Mouse (Mus musculus): ENCODE data around the gene Uhrf1.

Uhrf1 gene

GRCm38 (mm10) chr17:56300186-56300585, 2.9 kb upstream of the Uhrf1 start, which contains the start of gene Arrdc5:
Gene Arrdc5 (minus strand): TSS chr17:56300286.
- DNase-seq (ENCODE audit: low spot score): no peak

DNA sequence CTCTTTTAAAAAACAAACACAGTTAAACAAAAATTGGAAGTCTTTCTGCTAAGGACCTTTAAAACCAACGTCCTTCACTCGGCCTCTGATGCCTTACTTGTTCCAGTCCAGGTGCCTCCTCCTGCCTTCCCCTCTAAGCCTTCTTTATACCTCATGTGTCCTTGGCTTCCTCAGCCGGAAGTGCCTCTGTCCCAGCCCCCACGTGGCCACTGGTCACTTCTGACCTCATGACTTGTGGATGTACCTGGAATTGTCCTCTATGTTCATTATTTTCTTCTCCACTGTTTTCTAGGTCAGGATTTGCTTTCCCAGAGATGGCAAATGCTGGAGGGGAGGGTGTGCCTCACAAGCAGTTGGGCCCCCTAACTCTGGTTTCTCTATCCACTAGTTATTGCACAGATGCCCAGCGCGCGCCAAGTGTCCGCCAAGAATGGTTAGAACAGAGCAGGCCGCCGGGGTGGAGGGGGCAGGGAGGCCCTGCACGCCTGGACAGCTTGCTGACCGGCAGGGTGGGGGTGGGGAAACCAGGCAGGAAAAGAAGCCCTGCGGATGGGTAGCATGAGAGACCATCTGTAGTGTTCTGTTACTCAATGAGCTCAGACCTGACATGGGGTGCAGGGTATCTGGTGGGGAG, 641 bp upstream of the Uhrf1 start:
- no peak for DNase-seq (ENCODE audit: low spot score)

- peak; percentile 93 for DNase-seq (ENCODE audit: low spot score)
Measured at GRCm38 (mm10) chr17:56303847-56304586, 896 bp downstream of the Uhrf1 start.

DNA sequence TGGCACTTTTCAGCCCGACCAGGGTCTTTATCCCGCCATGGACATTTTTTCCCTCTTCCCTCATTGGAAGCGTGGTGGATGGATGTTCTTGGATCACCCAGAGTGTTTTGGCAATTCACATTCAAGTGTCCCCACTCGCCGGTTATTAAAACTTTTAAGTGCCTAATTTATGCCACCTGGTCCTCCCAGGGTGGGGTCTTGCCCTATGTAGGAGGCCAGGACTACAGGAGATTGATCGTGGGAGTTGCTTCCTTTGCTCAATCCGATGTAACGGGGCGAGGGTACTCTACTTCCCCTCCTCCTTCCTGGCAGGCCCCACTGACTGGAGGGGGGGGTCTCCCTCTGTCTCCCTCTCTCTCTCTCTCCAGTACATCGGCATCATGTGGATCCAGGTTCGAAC, 1.6 kb downstream of the Uhrf1 start:
- DNase-seq (ENCODE audit: low spot score): no peak

DNA sequence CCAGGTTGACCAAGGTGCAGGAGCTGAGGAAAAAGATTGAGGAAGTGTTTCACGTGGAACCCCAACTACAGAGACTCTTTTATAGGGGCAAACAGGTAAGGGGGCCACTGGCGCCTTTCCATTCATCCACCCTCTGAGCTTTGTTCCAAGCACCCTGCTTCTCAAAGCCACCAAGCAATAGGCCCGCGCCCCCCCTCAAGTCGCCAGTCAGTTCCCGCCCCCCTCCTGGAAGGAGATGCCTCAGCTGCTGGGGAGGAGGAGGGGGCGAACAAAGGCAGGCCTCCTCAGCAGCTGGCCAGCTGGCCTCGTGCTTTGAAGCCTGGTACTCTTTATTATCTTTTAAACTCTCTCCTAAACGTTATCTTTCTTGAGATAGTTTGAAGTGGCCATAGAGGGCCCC, 2.0 kb downstream of the Uhrf1 start:
- no peak for DNase-seq (ENCODE audit: low spot score)

GRCm38 (mm10) chr17:56305826-56306225, 2.7 kb downstream of the Uhrf1 start:
- no peak for DNase-seq (ENCODE audit: low spot score)

DNA sequence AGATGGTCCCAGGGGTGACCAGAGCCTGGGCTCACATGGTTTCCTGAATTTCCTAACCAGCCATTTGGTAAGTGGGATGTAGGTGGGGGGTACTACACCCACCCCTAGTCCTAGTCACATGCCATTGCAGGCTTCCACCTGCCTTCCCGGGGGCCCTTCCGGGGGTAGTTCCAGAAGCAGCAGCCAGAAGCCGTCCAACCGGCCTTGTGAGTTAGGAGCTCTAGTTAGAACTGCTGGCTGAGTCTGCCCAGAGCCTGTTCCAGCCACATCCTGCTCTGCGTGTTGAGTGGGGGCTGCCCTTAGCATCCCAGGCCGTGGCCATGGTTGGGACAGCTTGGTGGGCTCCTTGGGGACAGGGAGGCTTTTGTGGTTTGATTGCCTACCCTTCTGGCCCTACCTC, 5.0 kb downstream of the Uhrf1 start:
- DNase-seq (ENCODE audit: low spot score): no peak

DNA sequence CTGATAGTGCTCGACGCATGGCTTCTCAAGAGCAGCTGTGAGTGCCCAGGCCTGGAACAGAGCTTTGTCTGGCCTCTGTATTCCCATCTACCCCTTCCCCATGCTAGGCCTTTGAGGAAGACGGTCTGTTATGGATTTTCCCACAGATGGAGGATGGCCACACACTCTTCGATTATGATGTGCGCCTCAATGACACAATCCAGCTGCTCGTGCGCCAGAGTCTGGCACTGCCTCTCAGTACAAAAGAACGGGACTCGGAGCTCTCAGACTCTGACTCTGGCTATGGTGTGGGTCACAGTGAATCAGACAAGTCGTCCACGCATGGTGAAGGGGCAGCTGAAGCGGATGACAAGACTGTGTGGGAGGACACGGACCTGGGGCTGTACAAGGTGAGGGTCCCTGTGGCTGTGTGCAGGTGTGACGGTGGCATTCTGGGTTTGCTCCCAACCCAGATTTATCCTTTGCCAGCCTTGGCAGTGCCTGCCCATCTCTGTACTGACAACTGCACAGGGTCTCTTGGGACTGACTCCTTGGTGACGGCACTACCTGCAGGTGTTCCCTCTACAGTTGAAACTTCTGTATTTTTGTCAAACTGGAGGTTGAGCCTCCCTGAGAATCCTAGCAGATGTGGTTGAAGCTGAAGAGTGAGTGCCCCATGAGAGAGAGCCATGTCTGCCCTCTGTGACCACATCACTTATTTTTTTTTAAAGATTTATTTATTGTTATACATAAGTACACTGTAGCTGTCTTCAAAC, 6.2 kb downstream of the Uhrf1 start:
- DNase-seq (ENCODE audit: low spot score): no peak

GRCm38 (mm10) chr17:56324419-56324818, 21.3 kb downstream of the Uhrf1 start:
- DNase-seq (ENCODE audit: low spot score): no peak

- DNase-seq (ENCODE audit: low spot score): peak; percentile 93
Measured at GRCm38 (mm10) chr17:56325450-56326152, 22.5 kb downstream of the Uhrf1 start, which contains the start of gene Kdm4b. Gene Kdm4b (plus strand): TSS chr17:56326062.

GRCm38 (mm10) chr17:56326153-56327147, 23.3 kb downstream of the Uhrf1 start:
- peak; percentile 31 for DNase-seq (ENCODE audit: low spot score)

DNA sequence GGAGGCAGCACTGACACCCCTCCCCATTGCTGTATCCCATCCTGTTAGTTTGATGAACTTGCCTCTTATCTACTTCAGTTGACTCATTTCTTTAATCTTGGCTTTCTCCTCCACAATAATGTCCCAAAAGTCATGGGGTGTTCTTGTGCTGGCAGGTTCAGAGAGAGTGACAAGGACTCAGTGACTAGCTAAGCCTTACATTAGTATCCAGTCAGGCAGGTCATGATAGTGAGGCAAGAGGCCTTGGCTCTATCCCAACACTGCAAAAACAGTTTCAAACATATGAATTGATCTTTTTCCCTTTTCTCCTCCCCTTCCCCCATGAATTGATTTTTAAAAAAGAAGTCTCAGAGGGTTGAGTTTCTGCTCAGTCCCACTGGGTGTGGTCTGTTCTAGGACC, 26.1 kb downstream of the Uhrf1 start:
- no peak for DNase-seq (ENCODE audit: low spot score)

GRCm38 (mm10) chr17:56330345-56330744, 27.2 kb downstream of the Uhrf1 start:
- DNase-seq (ENCODE audit: low spot score): no peak

GRCm38 (mm10) chr17:56331256-56331655, 28.1 kb downstream of the Uhrf1 start:
- no peak for DNase-seq (ENCODE audit: low spot score)

DNA sequence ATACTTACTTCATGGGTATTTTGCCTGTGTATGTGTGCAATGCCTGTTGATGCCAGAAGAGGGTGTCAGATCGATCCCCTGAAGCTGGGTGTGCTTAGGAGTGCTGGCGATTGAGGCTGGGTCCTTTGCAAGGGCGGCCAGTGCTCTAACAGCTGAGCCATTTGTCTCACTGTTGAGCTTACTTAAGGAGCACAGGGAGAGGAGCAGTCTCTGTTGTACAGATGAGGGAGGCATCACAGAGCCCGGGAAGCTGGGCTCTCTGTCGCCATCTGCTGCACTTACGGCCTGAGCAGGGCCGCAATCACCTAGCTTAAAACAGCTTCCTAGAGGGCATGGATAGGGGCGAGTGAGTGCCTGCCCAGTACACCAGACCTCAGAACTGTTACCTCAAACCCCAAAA, 29.9 kb downstream of the Uhrf1 start:
- DNase-seq (ENCODE audit: low spot score): no peak

- no peak for DNase-seq (ENCODE audit: low spot score)
Measured at GRCm38 (mm10) chr17:56337190-56337589, 34.1 kb downstream of the Uhrf1 start.

DNA sequence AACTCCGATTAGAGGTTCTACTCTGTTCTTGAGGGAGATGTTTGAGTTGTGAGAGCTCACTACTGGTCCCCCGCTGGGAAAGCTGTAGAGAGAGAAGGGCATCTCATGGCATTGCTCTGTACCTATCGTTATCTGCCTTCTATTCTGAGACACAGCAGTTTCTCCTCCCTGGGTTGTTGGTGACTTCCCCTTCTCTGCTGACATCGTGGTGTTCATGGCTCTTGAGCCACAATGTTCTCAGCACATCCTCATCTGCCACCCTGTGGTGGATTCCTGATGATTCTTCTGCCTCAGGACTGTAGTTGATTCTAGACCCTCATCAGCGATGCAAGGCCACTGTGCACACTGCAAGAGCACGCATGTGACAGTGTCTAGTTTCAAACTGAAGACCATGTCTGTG, 34.7 kb downstream of the Uhrf1 start:
- no peak for DNase-seq (ENCODE audit: low spot score)

GRCm38 (mm10) chr17:56338909-56339308, 35.8 kb downstream of the Uhrf1 start:
- no peak for DNase-seq (ENCODE audit: low spot score)

DNA sequence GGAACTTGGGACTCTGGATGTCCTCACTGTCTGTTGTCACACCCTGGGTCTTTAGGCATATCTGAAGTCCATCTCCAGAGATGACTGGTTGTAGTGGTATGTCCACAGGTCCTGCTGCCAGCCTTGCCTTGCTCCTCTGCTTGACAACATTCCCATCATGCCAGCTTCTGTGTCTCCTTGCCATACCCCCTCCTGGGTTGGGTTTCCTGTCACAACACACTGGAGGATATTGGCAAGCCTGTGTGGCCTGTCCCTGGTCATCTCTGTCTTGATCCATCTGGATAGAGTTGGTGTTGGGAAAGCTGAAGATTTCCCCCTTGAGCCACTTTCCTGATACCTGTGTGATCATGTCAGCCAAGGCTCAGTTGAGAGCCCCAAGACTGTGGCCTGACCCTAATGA, 37.6 kb downstream of the Uhrf1 start:
- no peak for DNase-seq (ENCODE audit: low spot score)

DNA sequence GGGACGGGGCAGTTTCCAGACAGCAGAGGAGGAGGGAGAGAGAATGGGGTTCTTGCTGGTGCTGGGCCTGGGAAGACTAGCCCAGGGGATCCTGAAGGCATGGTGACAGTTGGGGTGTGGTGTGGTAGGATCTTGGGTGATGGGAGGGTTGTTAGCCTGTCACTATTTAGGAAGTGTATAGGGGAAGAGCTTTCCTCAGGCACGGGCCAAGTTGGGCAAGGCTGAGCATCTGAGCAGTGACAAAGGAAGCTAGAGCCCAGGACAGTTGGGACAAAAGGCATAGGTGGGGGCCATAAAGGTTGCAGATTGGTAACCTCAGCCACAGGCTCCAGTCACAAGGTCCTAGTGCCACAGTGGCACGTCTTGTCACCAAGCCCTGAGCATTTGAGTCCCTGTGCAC, 40.3 kb downstream of the Uhrf1 start:
- DNase-seq (ENCODE audit: low spot score): no peak

DNA sequence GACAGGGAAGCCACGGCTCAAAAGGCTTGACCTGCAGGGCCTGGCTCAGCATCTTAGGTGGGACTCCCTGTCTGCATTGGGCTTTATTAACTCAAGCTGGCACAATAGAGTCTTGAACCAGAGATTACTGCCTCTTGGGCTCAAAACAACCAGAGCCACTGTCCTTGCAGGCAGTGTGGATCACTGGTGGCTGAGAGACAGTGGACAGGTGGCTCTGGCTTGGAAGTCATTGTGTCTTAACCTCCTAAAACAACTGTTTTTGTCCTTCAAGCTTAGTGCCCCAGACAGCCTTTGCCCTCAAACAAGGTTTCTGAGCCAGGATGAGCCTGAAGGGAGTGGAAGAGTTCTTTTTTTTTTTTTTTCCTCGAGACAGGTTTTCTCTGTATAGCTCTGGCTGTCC, 42.2 kb downstream of the Uhrf1 start:
- no peak for DNase-seq (ENCODE audit: low spot score)
